Mouse (Mus musculus): Measurements from ENCODE around the gene Rpl22l1. TPM values are rescaled to one million over a fixed set of nuclear protein-coding genes. Genes with fewer than 3 reads are reported as not detected.

Gene Rpl22l1
- polyA plus RNA-seq, 1 experiment from 2014 or later: 279 TPM

DNA sequence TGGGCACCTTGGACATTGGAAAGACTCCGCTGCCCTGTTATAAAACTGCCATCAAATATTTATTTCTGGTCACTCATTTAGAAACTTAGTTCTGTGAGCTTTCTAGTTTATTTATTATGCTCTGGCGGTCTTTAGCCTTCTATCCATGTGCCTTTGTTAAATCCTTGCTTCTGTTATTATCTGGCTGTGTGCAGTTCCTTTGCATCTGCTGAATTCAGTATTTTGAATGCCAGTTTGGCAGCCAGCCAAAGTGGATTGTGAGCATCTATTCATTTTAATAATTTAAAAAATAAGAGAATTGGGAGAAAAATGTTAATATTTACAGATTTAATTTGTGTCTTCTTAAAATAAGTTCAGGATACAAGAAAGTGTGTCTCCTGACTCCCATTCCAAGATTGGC lies 21.1 kb upstream of the Rpl22l1 start:
- 0 out of 2 replicates have a peak, but pooled peaks cover 2% of the 10 kb centered on the region for H3K36me3 ChIP-seq

GRCm38 (mm10) chr3:28794835-28795234 lies 10.4 kb upstream of the Rpl22l1 start:
- H3K27ac ChIP-seq: no peak overlapping the region
- no peak for DNase-seq (ENCODE audit: low spot score)
- no peaks in the 10 kb centered on the region for H3K9me3 ChIP-seq
- whole genome bisulfite sequencing: 78% methylated on average over 7 of the region's 7 CpGs
- H3K4me3 ChIP-seq: no peak overlapping the region
- no peaks in the 10 kb centered on the region for H3K36me3 ChIP-seq
- H3K27me3 ChIP-seq (ENCODE audit: insufficient read depth, poor library complexity, severe bottlenecking): no peaks in the 10 kb centered on the region
- no peaks in the 10 kb centered on the region for H3K4me1 ChIP-seq

More for the DNA sequence above, 21.1 kb upstream of the Rpl22l1 start:
- Histone ChIP-seq H3K27ac (no peak overlapping the region), H3K27me3 (ENCODE audit: insufficient read depth, poor library complexity, severe bottlenecking) (no peaks in the 10 kb centered on the region), H3K9me3 (no peaks in the 10 kb centered on the region), H3K4me1 (peaks cover 12% of the 10 kb centered on the region; the same call in 1 of the 2 replicates), H3K4me3 (no peak overlapping the region)
- no peak for DNase-seq (ENCODE audit: low spot score)
- WGBS: 85% methylated on average over 2 of the region's 2 CpGs

DNA sequence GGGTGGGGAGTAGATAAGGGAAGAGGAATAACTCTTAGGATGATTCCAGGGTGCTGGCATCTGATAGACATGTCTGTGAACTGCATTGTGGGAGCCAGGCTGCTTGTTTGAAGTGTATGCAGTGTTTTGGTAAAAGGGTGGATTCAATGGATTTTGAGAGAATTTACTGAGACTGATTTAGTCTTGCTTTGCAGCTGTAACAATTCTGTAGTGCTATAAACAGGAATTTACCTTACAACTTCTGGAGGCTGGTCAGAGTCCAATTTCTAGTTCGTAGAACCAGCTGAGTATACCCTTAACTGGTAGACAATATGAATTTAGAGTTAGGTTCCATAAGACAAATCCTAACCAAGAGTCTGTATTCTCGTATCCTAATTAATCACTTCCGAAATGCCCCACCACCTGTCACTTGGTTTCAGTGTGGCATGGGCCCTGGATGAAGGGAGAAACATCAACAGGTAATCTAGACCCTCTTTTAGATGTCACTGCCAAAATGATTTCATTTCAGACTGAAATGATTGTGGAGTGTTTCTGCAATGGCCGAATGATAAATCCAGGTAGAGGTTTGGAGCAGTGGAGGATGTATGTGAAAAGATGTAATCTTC lies 2.9 kb downstream of the Rpl22l1 start:
- Histone ChIP-seq H3K9me3 (no peaks in the 10 kb centered on the region), H3K27ac (no peak overlapping the region), H3K36me3 (peaks cover 16% of the 10 kb centered on the region; the same call in 1 of the 2 replicates), H3K27me3 (ENCODE audit: insufficient read depth, poor library complexity, severe bottlenecking) (no peaks in the 10 kb centered on the region), H3K4me3 (no peak overlapping the region), H3K4me1 (peaks cover 5% of the 10 kb centered on the region; the same call in 1 of the 2 replicates)
- 89% methylated on average over 4 of the region's 4 CpGs for WGBS
- no peak for DNase-seq (ENCODE audit: low spot score)

GRCm38 (mm10) chr3:28811441-28811840 lies 6.2 kb downstream of the Rpl22l1 start:
- H3K4me1 ChIP-seq: no peaks in the 10 kb centered on the region
- H3K4me3 ChIP-seq: no peak overlapping the region
- no peaks in the 10 kb centered on the region for H3K27me3 ChIP-seq (ENCODE audit: insufficient read depth, poor library complexity, severe bottlenecking)
- peaks cover 16% of the 10 kb centered on the region; the same call in 1 of the 2 replicates for H3K36me3 ChIP-seq
- no peak for DNase-seq (ENCODE audit: low spot score)
- no peak overlapping the region for H3K27ac ChIP-seq
- H3K9me3 ChIP-seq: no peaks in the 10 kb centered on the region
- 71% methylated on average over 4 of the region's 4 CpGs for WGBS

DNA sequence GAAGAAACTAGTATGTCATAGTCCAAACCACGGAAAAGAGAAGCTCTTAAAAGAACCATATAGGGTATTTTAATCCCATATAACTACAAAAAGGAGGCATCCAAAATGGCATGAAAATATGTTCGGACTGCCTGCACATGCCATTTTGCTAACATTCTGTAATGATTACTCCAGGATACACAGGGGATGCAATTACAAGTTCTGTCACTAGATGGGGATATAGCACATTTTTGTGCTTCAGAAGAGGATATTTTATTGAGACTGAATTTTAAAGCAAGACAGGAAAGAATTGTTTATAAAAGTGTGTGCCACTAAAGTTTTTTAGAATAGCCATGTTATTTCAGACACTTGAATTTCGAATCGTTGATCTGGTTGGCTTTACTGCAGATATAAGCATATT lies 9.1 kb downstream of the Rpl22l1 start:
- H3K27ac ChIP-seq: no peak overlapping the region
- H3K4me1 ChIP-seq: no peaks in the 10 kb centered on the region
- 12% methylated on average over 4 of the region's 4 CpGs for WGBS
- H3K9me3 ChIP-seq: no peaks in the 10 kb centered on the region
- no peak overlapping the region for H3K4me3 ChIP-seq
- H3K27me3 ChIP-seq (ENCODE audit: insufficient read depth, poor library complexity, severe bottlenecking): no peaks in the 10 kb centered on the region
- no peak for DNase-seq (ENCODE audit: low spot score)
- no peaks in the 10 kb centered on the region for H3K36me3 ChIP-seq

GRCm38 (mm10) chr3:28816010-28816540 lies 10.8 kb downstream of the Rpl22l1 start:
- Histone ChIP-seq H3K4me1 (no peaks in the 10 kb centered on the region), H3K27me3 (ENCODE audit: insufficient read depth, poor library complexity, severe bottlenecking) (no peaks in the 10 kb centered on the region), H3K9me3 (no peaks in the 10 kb centered on the region), H3K36me3 (no peaks in the 10 kb centered on the region), H3K4me3 (no peak overlapping the region), H3K27ac (no peak overlapping the region)
- no peak for DNase-seq (ENCODE audit: low spot score)
- 68% methylated on average over 4 of the region's 4 CpGs for WGBS

DNA sequence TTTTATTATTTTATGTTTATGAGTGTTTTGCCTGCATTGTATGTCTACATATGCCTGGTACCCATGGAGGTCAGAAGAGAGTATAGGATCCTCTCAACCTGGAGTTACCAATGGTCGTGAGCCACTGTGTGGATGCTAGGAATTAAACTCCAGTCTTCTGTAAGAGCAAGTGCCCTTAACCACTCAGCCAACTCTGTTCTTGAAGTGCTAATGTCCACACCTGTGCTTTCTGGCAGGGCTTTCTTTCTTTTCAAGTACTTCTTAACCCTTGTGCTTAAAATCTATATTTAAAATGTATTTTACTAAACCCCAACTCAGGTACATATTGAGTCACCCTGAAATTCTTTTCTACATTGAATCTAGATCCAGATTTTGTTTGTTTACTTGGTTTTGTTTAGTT lies 21.0 kb downstream of the Rpl22l1 start:
- DNase-seq (ENCODE audit: low spot score): no peak
- Histone ChIP-seq H3K27ac (no peak overlapping the region), H3K36me3 (no peaks in the 10 kb centered on the region), H3K9me3 (no peaks in the 10 kb centered on the region), H3K4me3 (no peak overlapping the region), H3K4me1 (no peaks in the 10 kb centered on the region), H3K27me3 (ENCODE audit: insufficient read depth, poor library complexity, severe bottlenecking) (no peaks in the 10 kb centered on the region)
- WGBS: 79% methylated on average over 1 of the region's 1 CpGs

DNA sequence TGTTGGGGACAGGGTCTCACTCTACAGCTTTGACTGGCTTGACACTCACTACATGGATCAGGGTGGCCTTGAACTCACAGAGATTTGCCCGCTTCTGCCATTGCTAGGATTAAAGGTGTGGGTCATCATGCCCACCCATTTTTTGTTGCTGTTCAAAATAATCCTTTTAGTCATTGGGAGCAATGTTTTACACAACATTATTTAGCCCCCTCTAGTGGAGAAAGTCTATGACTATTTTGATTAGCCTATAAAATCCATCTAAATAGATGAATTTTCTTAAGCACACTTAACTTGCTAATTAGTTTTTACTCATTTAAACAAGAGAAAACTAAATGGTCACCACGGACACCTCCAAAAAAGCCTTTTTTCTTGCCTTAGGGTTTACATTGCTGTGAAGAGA lies 22.4 kb downstream of the Rpl22l1 start:
- Histone ChIP-seq H3K27me3 (ENCODE audit: insufficient read depth, poor library complexity, severe bottlenecking) (no peaks in the 10 kb centered on the region), H3K4me1 (no peaks in the 10 kb centered on the region), H3K9me3 (no peaks in the 10 kb centered on the region), H3K36me3 (no peaks in the 10 kb centered on the region), H3K4me3 (no peak overlapping the region), H3K27ac (no peak overlapping the region)
- WGBS: 72% methylated on average over 2 of the region's 2 CpGs
- DNase-seq (ENCODE audit: low spot score): no peak

- Histone ChIP-seq H3K36me3 (no peaks in the 10 kb centered on the region), H3K27me3 (ENCODE audit: insufficient read depth, poor library complexity, severe bottlenecking) (no peaks in the 10 kb centered on the region)
- 85% methylated on average over 2 of the region's 2 CpGs for WGBS
Observed at GRCm38 (mm10) chr3:28829454-28829853, 24.2 kb downstream of the Rpl22l1 start.

DNA sequence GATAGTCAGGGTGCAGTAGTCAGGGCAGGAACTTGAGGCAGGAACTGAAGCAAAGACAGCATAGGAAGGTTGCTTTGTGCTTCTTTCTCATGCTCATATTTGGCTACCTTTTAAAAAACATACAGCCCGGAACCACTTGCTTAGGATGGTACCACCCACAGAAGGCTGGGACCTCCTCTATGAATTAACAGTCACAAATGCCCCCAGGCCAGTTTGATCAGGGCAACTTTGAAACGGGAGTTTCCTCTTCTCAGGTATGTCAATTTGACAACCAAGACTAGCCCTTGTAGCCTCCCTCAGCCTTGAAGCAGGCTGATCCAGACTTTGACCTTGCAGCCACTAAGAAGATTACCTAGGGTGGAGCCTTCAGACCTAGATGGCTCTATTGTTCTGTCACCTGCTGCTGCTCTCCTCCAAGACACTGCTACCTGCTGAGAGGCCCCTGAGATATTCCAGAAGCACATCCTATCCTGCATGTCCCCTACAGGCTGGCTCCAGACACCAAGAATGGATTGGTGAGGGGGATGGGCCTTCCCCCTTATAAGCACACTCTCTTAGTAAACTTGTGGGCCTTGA lies 31.6 kb downstream of the Rpl22l1 start:
- 85% methylated on average over 2 of the region's 2 CpGs for WGBS
- DNase-seq (ENCODE audit: low spot score): no peak
- no peak overlapping the region for H3K4me3 ChIP-seq

More at GRCm38 (mm10) chr3:28829454-28829853, 24.2 kb downstream of the Rpl22l1 start:
- Histone ChIP-seq H3K9me3 (no peaks in the 10 kb centered on the region), H3K4me3 (no peak overlapping the region), H3K4me1 (no peaks in the 10 kb centered on the region), H3K27ac (no peak overlapping the region)
- DNase-seq (ENCODE audit: low spot score): no peak

DNA sequence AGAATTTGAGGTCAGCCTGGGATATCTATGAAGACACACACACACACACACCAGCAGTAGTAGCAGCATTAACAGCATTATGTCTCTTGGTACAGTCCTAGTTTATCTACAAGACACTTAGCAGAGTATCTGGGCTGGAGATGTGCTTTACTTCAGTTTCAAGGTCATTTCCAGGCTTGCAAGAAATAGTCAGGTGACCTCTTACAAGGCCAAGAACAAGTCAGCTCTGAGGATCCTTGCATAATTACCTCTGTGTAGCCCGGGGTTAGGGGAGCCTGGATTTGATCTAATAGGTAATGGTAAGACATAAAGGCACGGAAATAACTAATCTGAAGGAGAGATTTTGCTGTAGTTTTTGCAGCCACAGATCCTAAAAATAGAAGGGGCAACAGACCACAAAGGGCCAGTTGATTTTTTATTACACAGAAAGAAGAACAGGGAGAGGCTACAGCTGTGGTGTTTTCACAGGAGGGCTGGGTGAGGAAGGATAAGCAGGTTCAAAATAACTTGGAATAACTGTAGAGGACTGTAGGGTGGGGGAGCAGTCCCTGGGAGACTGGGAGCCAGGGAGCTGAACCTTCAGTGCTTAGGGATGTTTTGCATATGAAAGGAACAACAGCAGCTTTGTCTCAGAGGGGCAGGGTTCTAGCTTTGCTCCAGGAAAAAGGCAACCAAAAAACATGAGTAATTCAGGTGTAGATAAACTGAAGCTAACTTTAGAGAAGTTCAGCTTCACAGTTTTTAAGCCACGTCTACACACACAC lies 36.8 kb downstream of the Rpl22l1 start:
- no peak for DNase-seq (ENCODE audit: low spot score)
- H3K4me3 ChIP-seq: no peak overlapping the region
- no peaks in the 10 kb centered on the region for H3K36me3 ChIP-seq
- no peaks in the 10 kb centered on the region for H3K9me3 ChIP-seq
- no peaks in the 10 kb centered on the region for H3K27me3 ChIP-seq (ENCODE audit: insufficient read depth, poor library complexity, severe bottlenecking)
- no peak overlapping the region for H3K27ac ChIP-seq
- peaks cover 20% of the 10 kb centered on the region for H3K4me1 ChIP-seq
- 32% methylated on average over 3 of the region's 3 CpGs for WGBS

More for the DNA sequence above, 31.6 kb downstream of the Rpl22l1 start:
- H3K27me3 ChIP-seq (ENCODE audit: insufficient read depth, poor library complexity, severe bottlenecking): no peaks in the 10 kb centered on the region
- H3K27ac ChIP-seq: no peak overlapping the region
- H3K9me3 ChIP-seq: no peaks in the 10 kb centered on the region
- no peaks in the 10 kb centered on the region for H3K36me3 ChIP-seq
- H3K4me1 ChIP-seq: peaks cover 5% of the 10 kb centered on the region

GRCm38 (mm10) chr3:28843231-28843630 lies 38.0 kb downstream of the Rpl22l1 start:
- Histone ChIP-seq H3K4me1 (peaks cover 20% of the 10 kb centered on the region), H3K36me3 (no peaks in the 10 kb centered on the region), H3K9me3 (no peaks in the 10 kb centered on the region), H3K27ac (no peak overlapping the region), H3K27me3 (ENCODE audit: insufficient read depth, poor library complexity, severe bottlenecking) (no peaks in the 10 kb centered on the region), H3K4me3 (no peak overlapping the region)
- no peak for DNase-seq (ENCODE audit: low spot score)
- WGBS: 74% methylated on average over 8 of the region's 8 CpGs

DNA sequence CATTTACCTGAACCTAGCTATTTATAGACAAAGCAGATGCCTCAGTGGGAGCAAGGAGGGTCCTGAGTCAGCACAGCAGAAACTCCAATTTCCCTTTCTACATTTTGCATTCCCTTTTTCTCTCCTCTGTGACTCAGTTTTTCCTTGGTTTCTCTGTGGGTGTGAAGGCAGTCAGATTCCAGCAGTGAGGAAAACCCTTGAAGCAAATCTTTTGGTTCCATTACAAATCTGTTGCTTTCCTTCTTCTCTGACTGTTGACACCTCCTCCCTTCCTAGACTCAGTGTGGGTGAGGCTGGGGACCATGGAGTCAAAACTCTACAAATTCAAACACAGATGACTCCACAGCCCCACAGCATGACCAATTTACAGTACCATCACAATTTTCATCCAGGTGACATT lies 41.9 kb downstream of the Rpl22l1 start:
- Histone ChIP-seq H3K27me3 (ENCODE audit: insufficient read depth, poor library complexity, severe bottlenecking) (no peaks in the 10 kb centered on the region), H3K4me3 (no peak overlapping the region), H3K4me1 (peaks cover 12% of the 10 kb centered on the region; the same call in 1 of the 2 replicates), H3K27ac (no peak overlapping the region), H3K36me3 (no peaks in the 10 kb centered on the region), H3K9me3 (no peaks in the 10 kb centered on the region)
- no peak for DNase-seq (ENCODE audit: low spot score)

Measured in heart, embryonic 10.5 days (tissue).